Mouse (Mus musculus) CH12.LX (cell line): Measurements from ENCODE around the gene Ctc1. TPM values are rescaled to one million over a fixed set of nuclear protein-coding genes. Genes with fewer than 3 reads are reported as not detected.

Experiments used
- DNase-seq: peaks from one replicate; pipeline ENCODE4 v3.0.0-alpha.2; 2013; ENCODE audit errors: extremely low read depth
- H3K27ac ChIP-seq: 2 replicates; pipeline ENCODE4 v1.5.1; 2012; ENCODE audit warnings: low read depth, mild to moderate bottlenecking, control low read depth, moderate library complexity; ENCODE audit not compliant: insufficient read depth
- H3K27me3 ChIP-seq: replicated peaks from 2 replicates; pipeline ENCODE3; 2012; ENCODE audit warnings: inconsistent platforms
- H3K36me3 ChIP-seq, 2 experiments: replicated peaks in 1 of 2; 2 replicates each; pipeline versions ENCODE3 to v1.6.1; 2012; ENCODE audit warnings: inconsistent platforms in 1 of 2, low read length in 1 of 2, mild to moderate bottlenecking in 1 of 2, mixed read lengths in 1 of 2, moderate library complexity in 1 of 2; ENCODE audit not compliant: control insufficient read depth in 1 of 2, insufficient read depth in 1 of 2
- H3K4me1 ChIP-seq, 2 experiments: 2 replicates each; pipeline ENCODE4 v1.6.1; 2012; ENCODE audit warnings: inconsistent platforms in 1 of 2, moderate library complexity in 1 of 2; ENCODE audit not compliant: insufficient read depth in 2 of 2, control insufficient read depth in 1 of 2
- H3K4me2 ChIP-seq: 2 replicates; pipeline ENCODE4 v1.6.1; 2012; ENCODE audit warnings: low read depth, mild to moderate bottlenecking, control low read depth; ENCODE audit not compliant: poor library complexity, insufficient read depth, severe bottlenecking
- H3K4me3 ChIP-seq, 3 experiments: fragments of 150-350 bp in 1 of 3; sonication (generic) in 1 of 3; replicated peaks in 1 of 3; 2 replicates each; pipeline versions ENCODE3 to v1.5.1; 2011 to 2012; ENCODE audit warnings: low read depth in 2 of 3, low read length in 2 of 3, mild to moderate bottlenecking in 2 of 3, moderate library complexity in 2 of 3, control low read depth in 1 of 3, improper control_type of control experiment in 1 of 3, inconsistent platforms in 1 of 3, mixed read lengths in 1 of 3; ENCODE audit not compliant: poor library complexity in 1 of 3
- H3K79me2 ChIP-seq: replicated peaks from 2 replicates; pipeline ENCODE4 v1.6.1; 2012; ENCODE audit warnings: mild to moderate bottlenecking, moderate library complexity; ENCODE audit not compliant: control insufficient read depth, poor library complexity, insufficient read depth, severe bottlenecking; ENCODE audit errors: extremely low read depth
- H3K9ac ChIP-seq: 2 replicates; pipeline ENCODE4 v1.6.1; 2012; ENCODE audit warnings: low read depth, mild to moderate bottlenecking, control low read depth, moderate library complexity; ENCODE audit not compliant: insufficient read depth
- H3K9me3 ChIP-seq: replicated peaks from 2 replicates; pipeline ENCODE3; 2012; ENCODE audit warnings: low read length, inconsistent platforms, mixed read lengths
- GABPA ChIP-seq: IDR thresholded peaks from 2 replicates; pipeline ENCODE4 v1.6.1; 2012; ENCODE audit warnings: low read depth, low read length, improper control_type of control experiment, inconsistent platforms; ENCODE audit not compliant: insufficient replicate concordance
- KAT2A ChIP-seq: IDR thresholded peaks from 2 replicates; pipeline ENCODE4 v1.6.1; 2012; ENCODE audit warnings: low read length, improper control_type of control experiment, inconsistent platforms; ENCODE audit not compliant: insufficient replicate concordance
- RCOR1 ChIP-seq: conservative IDR thresholded peaks from 2 replicates; pipeline ENCODE4 v1.6.1; 2012; ENCODE audit warnings: low read depth, mild to moderate bottlenecking, inconsistent platforms, low read length, improper control_type of control experiment
- dilution Hi-C: fragments of 300-500 bp; cut with MboI; formaldehyde crosslinking; loops from 2 replicates; pipeline ENCODE4 v1.14.3; 2020; ENCODE audit warnings: low sequenced_read_pairs; ENCODE audit not compliant: extremely low pct_unique_long_range_greater_than_20kb, extremely low pct_ligation_motif_present
- in situ Hi-C: fragments of 300-500 bp; cut with MboI; formaldehyde crosslinking; loops from 3 replicates; pipeline ENCODE4 v1.14.3; 2019; ENCODE audit warnings: low sequenced_read_pairs, low pct_ligation_motif_present, low pct_unique_long_range_greater_than_20kb, mixed read lengths
- polyA plus RNA-seq: library from polyadenylated mRNA; unstranded; fragments of >175 nt; gene quantifications from 2 replicates; pipeline ENCODE4 v1.2.1, GENCODE M21; 2012; ENCODE audit warnings: low read depth; ENCODE audit not compliant: insufficient read length
- total RNA-seq, 2 experiments: library from RNA; depleted of rRNA; stranded (reverse); fragments of 300-350 nt in 1 of 2; fragments of >200 nt in 1 of 2; gene quantifications; 2 replicates each; pipeline ENCODE4 v1.2.3; 2012 to 2014

Ctc1 gene
- total and polyA plus RNA-seq, 3 experiments = 20.5 to 69.8 (median 44.8) TPM

- Histone ChIP-seq H3K27ac (no peak overlapping the region), H3K9ac (no peak overlapping the region), H3K36me3 (peaks cover 11 to 13% of the 10 kb centered on the region in 2 experiments), H3K79me2 (peaks cover 21% of the 10 kb centered on the region), H3K9me3 (peaks cover 4% of the 10 kb centered on the region), H3K4me2 (no peak overlapping the region), H3K27me3 (peaks cover 33% of the 10 kb centered on the region), H3K4me3 (no peak overlapping the region), H3K4me1 (peaks cover 19 to 34% of the 10 kb centered on the region in 2 experiments)
- DNase-seq = no peak
- in situ Hi-C loops (loop anchor here (25.0 kb wide), 1 partner anchor 927 kb away; the partner anchor contains the start of genes Acadvl, Dlg4 and Dvl2), dilution Hi-C loops (no loop called here)
- no peak for TF ChIP-seq RCOR1
- no peak for TF ChIP-seq KAT2A
- no peak for TF ChIP-seq GABPA
These were observed 69.9 kb downstream of the Ctc1 start for GRCm38 (mm10) chr11:69085608-69086007.

Other genes with a start within 250 kb of the Ctc1 start
- gene Ndel1, start 144.1 kb upstream of the Ctc1 start, total RNA-seq (2012; rRNA removed) = 30.3 and 31.1 TPM in 2 replicates
- 46.9 and 47.0 TPM in 2 replicates for gene Ndel1, start 144.1 kb upstream of the Ctc1 start, total RNA-seq (2014; rRNA removed)
- 35.2 and 54.4 TPM in 2 replicates for gene Ndel1, start 144.1 kb upstream of the Ctc1 start, polyA plus RNA-seq
- not detected in 2 replicates for gene Rnf222, start 127.4 kb upstream of the Ctc1 start, total RNA-seq (2012; rRNA removed)
- not detected in 2 replicates for gene Rnf222, start 127.4 kb upstream of the Ctc1 start, total RNA-seq (2014; rRNA removed)
- not detected in 2 replicates for gene Rnf222, start 127.4 kb upstream of the Ctc1 start, polyA plus RNA-seq
- 6,137 and 6,551 TPM in 2 replicates for gene Rpl26, start 114.3 kb upstream of the Ctc1 start, total RNA-seq (2012; rRNA removed)
- gene Rpl26, start 114.3 kb upstream of the Ctc1 start, total RNA-seq (2014; rRNA removed) = 6,202 and 6,508 TPM in 2 replicates
- gene Rpl26, start 114.3 kb upstream of the Ctc1 start, polyA plus RNA-seq = 3,408 and 4,622 TPM in 2 replicates
- gene Odf4, start 88.8 kb upstream of the Ctc1 start, total RNA-seq (2012; rRNA removed) = not detected in 2 replicates
- not detected in 2 replicates for gene Odf4, start 88.8 kb upstream of the Ctc1 start, total RNA-seq (2014; rRNA removed)
- not detected in 2 replicates for gene Odf4, start 88.8 kb upstream of the Ctc1 start, polyA plus RNA-seq
- gene Arhgef15, start 58.4 kb upstream of the Ctc1 start, total RNA-seq (2012; rRNA removed) = 0.04 TPM in 1 of 2 replicates, not detected in the other
- gene Arhgef15, start 58.4 kb upstream of the Ctc1 start, total RNA-seq (2014; rRNA removed) = not detected in 2 replicates
- 0.12 TPM in 1 of 2 replicates, not detected in the other for gene Arhgef15, start 58.4 kb upstream of the Ctc1 start, polyA plus RNA-seq
- gene Slc25a35, start 47.8 kb upstream of the Ctc1 start, total RNA-seq (2012; rRNA removed) = 1.6 and 3.9 TPM in 2 replicates
- not detected in 2 replicates for gene Slc25a35, start 47.8 kb upstream of the Ctc1 start, total RNA-seq (2014; rRNA removed)
- 0.83 and 1.0 TPM in 2 replicates for gene Slc25a35, start 47.8 kb upstream of the Ctc1 start, polyA plus RNA-seq
- 106 and 160 TPM in 2 replicates for gene Rangrf, start 40.7 kb upstream of the Ctc1 start, total RNA-seq (2012; rRNA removed)
- 154 and 158 TPM in 2 replicates for gene Rangrf, start 40.7 kb upstream of the Ctc1 start, total RNA-seq (2014; rRNA removed)
- 95.5 and 111 TPM in 2 replicates for gene Rangrf, start 40.7 kb upstream of the Ctc1 start, polyA plus RNA-seq
- 110 and 132 TPM in 2 replicates for gene Pfas, start 7.5 kb upstream of the Ctc1 start, total RNA-seq (2012; rRNA removed)
- gene Pfas, start 7.5 kb upstream of the Ctc1 start, total RNA-seq (2014; rRNA removed) = 61.9 and 65.0 TPM in 2 replicates
- 66.5 and 72.9 TPM in 2 replicates for gene Pfas, start 7.5 kb upstream of the Ctc1 start, polyA plus RNA-seq
- 170 and 177 TPM in 2 replicates for gene Aurkb, start 29.7 kb downstream of the Ctc1 start, total RNA-seq (2012; rRNA removed)
- 181 and 190 TPM in 2 replicates for gene Aurkb, start 29.7 kb downstream of the Ctc1 start, total RNA-seq (2014; rRNA removed)
- 178 and 200 TPM in 2 replicates for gene Aurkb, start 29.7 kb downstream of the Ctc1 start, polyA plus RNA-seq
- 9.7 and 11.1 TPM in 2 replicates for gene Borcs6, start 43.8 kb downstream of the Ctc1 start, total RNA-seq (2012; rRNA removed)
- 5.1 and 7.3 TPM in 2 replicates for gene Borcs6, start 43.8 kb downstream of the Ctc1 start, total RNA-seq (2014; rRNA removed)
- gene Borcs6, start 43.8 kb downstream of the Ctc1 start, polyA plus RNA-seq = 5.4 and 6.2 TPM in 2 replicates
- 24.4 and 30.1 TPM in 2 replicates for gene Tmem107, start 54.9 kb downstream of the Ctc1 start, total RNA-seq (2012; rRNA removed)
- gene Tmem107, start 54.9 kb downstream of the Ctc1 start, total RNA-seq (2014; rRNA removed) = 20.3 and 31.3 TPM in 2 replicates
- 13.4 and 22.6 TPM in 2 replicates for gene Tmem107, start 54.9 kb downstream of the Ctc1 start, polyA plus RNA-seq
- 8.0 and 8.2 TPM in 2 replicates for gene Vamp2, start 72.6 kb downstream of the Ctc1 start, total RNA-seq (2012; rRNA removed)
- 1.3 and 1.4 TPM in 2 replicates for gene Vamp2, start 72.6 kb downstream of the Ctc1 start, total RNA-seq (2014; rRNA removed)
- gene Vamp2, start 72.6 kb downstream of the Ctc1 start, polyA plus RNA-seq = 26.0 and 26.7 TPM in 2 replicates
- gene Per1, start 79.3 kb downstream of the Ctc1 start, total RNA-seq (2012; rRNA removed) = 11.5 and 11.8 TPM in 2 replicates
- gene Per1, start 79.3 kb downstream of the Ctc1 start, total RNA-seq (2014; rRNA removed) = 2.8 and 3.2 TPM in 2 replicates
- gene Per1, start 79.3 kb downstream of the Ctc1 start, polyA plus RNA-seq = 37.9 and 38.3 TPM in 2 replicates
- gene Hes7, start 104.5 kb downstream of the Ctc1 start, total RNA-seq (2012; rRNA removed) = 0.04 TPM in 1 of 2 replicates, not detected in the other
- not detected in 2 replicates for gene Hes7, start 104.5 kb downstream of the Ctc1 start, total RNA-seq (2014; rRNA removed)
- gene Hes7, start 104.5 kb downstream of the Ctc1 start, polyA plus RNA-seq = not detected in 2 replicates
- not detected in 2 replicates for gene 9130213A22Rik, start 106.7 kb downstream of the Ctc1 start, total RNA-seq (2012; rRNA removed)
- not detected in 2 replicates for gene 9130213A22Rik, start 106.7 kb downstream of the Ctc1 start, total RNA-seq (2014; rRNA removed)
- gene 9130213A22Rik, start 106.7 kb downstream of the Ctc1 start, polyA plus RNA-seq = not detected in 2 replicates
- gene Aloxe3, start 110.0 kb downstream of the Ctc1 start, total RNA-seq (2012; rRNA removed) = 0.13 TPM in 1 of 2 replicates, not detected in the other
- not detected in 2 replicates for gene Aloxe3, start 110.0 kb downstream of the Ctc1 start, total RNA-seq (2014; rRNA removed)
- gene Aloxe3, start 110.0 kb downstream of the Ctc1 start, polyA plus RNA-seq = 0.19 and 0.23 TPM in 2 replicates
- not detected in 2 replicates for gene Alox12b, start 141.1 kb downstream of the Ctc1 start, total RNA-seq (2012; rRNA removed)
- gene Alox12b, start 141.1 kb downstream of the Ctc1 start, total RNA-seq (2014; rRNA removed) = not detected in 2 replicates
- gene Alox12b, start 141.1 kb downstream of the Ctc1 start, polyA plus RNA-seq = not detected in 2 replicates
- 0.30 and 0.50 TPM in 2 replicates for gene Alox8, start 181.9 kb downstream of the Ctc1 start, total RNA-seq (2012; rRNA removed)
- not detected in 2 replicates for gene Alox8, start 181.9 kb downstream of the Ctc1 start, total RNA-seq (2014; rRNA removed)
- gene Alox8, start 181.9 kb downstream of the Ctc1 start, polyA plus RNA-seq = 0.10 TPM in 1 of 2 replicates, not detected in the other
- not detected in 2 replicates for gene Gucy2e, start 221.1 kb downstream of the Ctc1 start, total RNA-seq (2012; rRNA removed)
- gene Gucy2e, start 221.1 kb downstream of the Ctc1 start, total RNA-seq (2014; rRNA removed) = 0.03 TPM in 1 of 2 replicates, not detected in the other
- not detected in 2 replicates for gene Gucy2e, start 221.1 kb downstream of the Ctc1 start, polyA plus RNA-seq